Mouse (Mus musculus) ovary, adult 18-20 months (tissue): ENCODE results near the gene Dvl3.
A peak's percentile ranks its signal among the peaks of the same experiment; 100 is the strongest.
"Not testable (repeated sequence)": the region's sequence is repeated elsewhere in the genome, so short reads cannot be mapped to it uniquely, and the experiment has no call there.

ENCODE experiments used
- DNase-seq: peaks from one replicate; pipeline ENCODE4 v3.0.0; 2022; ENCODE audit warnings: low spot score, mixed read lengths

Dvl3 gene

DNA sequence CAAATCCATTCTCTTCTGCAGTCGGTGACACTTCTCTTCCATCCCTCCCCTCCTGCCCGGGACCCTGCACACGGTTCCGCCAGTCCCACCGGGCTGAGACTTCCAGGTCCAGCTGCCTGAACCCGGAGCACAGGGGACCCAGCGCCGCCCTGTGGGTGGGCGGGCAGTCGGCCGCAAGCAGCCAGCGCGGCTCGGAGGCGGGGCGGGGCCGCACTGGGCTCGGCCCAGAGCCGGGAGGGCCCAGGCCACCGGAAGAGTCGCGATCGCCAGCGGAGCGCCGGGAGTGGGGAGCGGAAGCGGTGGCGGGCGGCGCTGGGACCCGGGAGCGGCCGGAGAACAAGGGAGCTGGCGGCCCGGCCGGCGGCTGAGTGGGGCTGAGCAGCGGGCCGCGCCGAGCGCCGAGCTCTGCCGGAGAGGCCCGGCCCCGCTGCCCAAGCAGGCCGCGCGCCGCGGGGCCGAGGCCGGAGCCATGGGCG lies at the start of gene Dvl3:
Gene Dvl3 (plus strand): TSS at position 257 of the 476 bp plus-strand sequence.
- peak; percentile 90 for DNase-seq

DNA sequence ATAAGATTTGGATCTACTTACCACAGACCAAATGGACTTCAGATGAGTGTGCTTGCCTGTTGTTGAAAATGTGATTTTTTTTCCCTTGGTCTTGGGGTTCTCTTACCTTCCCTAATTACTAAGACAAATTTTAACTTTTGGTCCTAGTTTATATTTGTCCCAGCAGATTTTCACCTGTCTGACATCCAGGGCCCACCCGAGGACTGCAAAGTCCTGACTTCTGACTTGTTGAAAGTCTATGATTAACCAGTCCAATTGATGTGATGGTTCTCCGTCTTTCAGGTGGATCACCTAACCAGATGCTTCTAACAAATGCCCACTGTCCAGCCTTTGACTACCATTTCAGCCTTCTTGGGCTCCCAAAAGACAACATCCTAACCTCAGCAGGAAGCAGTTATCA lies 45.8 kb upstream of the Dvl3 start:
- DNase-seq, result no peak

DNA sequence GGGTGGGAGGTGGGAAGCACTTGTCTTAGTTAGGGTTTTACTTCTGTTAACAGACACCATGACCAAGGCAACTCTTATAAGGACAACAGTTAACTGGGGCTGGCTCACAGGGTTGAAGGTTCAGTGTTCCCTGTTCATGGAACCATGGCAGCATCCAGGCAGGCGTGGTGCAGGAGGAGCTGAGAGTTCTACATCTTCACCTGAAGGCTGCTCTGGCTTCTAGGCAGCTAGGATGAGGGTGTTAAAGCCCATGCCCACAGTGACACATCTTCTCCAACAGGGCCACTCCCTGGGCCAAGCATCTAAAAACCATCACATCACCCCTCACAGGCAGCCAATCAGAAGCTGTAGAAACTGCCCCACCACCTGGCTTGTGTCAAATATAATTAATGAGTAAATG lies 45.1 kb upstream of the Dvl3 start:
- DNase-seq, result no peak

DNA sequence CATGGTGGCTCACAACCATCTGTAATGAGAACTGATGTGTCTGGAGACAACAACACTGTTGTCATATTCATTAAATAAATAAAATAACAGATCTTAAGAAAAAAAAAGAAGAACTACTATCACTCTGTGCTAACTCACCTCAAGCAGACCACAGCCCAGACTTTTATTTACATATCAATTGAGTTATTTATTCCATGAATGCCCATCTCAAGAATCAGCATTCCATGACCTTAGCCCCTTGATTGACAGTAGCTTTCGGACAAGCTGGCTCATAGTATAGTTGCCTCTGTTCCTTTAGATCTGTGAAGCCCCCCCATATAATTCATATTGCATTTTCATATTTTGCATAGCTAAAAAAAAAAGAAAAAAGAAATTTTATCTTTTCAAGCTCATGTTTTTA lies 43.0 kb upstream of the Dvl3 start:
- DNase-seq, result no peak

DNA sequence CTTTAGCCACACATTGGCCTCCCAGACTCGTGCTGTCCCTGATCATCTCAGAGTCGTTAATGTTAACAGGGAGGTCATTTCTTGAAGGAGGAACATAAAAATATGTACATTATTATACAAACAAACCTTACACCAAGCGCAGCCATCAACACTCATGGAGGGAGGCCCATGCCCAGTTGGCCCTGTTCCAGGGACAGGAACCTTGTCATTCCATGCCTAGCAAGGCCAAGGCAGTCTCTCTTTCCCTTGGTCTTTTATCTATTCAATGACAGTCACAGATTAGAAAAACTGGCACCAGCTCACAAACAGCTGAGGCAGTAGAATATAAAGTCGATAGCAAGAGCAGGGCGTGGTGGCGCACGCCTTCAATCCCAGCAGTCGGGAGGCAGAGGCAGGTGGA lies 42.6 kb upstream of the Dvl3 start:
- DNase-seq, result peak; percentile 65

DNA sequence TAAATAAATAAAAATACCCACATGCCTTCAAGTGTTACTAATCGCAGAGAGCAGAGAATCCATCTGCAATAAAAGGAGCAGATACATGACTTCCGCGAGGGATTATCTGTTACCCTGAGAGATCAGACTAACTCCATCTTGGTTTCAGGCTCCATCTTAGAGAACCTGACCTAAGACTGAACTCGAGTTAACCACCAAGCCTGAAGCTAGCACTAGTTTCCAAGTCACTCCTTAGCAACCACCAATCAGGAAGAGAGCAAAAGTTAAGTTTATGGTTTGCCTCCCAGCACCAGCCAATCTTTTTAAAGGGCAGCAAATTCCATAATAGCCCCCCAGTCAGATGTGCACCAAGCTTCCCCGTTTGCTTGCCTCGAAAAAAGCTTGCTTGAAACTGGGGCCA lies 42.0 kb upstream of the Dvl3 start:
- no peak for DNase-seq

DNA sequence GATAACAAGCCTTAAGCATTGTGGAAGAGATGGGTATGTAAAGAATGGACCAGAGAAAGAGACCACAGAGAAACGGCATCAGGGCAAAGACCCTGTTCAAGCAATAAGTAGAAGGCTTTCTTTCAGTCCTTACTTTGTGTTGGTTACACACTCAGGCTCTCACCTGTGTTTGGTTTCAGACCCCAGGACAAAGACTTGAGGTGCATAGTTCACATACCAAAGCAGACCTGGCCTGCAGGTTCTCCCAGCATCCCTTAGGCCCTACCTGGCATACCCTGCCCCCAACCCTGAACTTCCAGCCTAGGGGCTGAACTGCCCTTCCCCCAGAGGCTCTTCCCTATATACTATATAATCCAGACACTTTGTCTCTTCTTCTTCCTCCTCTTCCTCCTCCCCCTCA lies 41.4 kb upstream of the Dvl3 start:
- DNase-seq, result no peak

DNA sequence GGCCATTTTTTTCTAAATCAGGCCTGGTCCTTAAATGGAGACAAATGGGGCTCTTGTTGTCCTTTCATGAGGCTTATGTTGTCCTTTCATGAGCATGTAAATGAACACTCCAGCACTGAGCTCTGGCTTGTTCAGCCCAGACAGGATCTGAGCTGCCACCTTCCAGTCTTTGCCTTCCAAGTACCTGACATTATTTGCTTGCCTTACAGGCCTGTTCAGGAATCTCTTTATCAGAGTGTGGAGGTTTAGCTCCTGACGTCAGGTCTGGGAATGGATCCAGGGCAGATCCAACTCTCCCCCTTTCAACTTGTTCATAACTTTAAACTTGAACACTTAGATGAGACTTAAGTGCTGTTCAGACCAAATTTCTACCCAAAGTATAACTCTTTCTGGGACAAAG lies 39.9 kb upstream of the Dvl3 start:
- peak; percentile 34 for DNase-seq

DNA sequence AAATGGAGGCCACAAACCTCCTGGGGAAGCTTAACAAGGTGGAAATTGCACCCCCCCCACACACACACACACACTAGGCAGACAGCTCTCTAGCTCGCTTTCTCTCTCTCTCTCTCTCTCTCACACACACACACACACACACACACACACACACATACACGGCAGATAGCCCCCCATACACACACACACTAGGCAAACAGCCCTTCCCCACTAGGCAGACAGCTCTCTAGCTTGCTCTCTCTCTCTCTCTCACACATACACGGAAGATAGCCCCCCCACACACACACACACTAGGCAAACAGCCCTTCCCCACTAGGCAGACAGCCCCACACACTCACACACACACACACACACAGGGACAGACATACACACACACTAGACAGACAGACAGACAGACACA lies 39.5 kb upstream of the Dvl3 start:
- no peak for DNase-seq

DNA sequence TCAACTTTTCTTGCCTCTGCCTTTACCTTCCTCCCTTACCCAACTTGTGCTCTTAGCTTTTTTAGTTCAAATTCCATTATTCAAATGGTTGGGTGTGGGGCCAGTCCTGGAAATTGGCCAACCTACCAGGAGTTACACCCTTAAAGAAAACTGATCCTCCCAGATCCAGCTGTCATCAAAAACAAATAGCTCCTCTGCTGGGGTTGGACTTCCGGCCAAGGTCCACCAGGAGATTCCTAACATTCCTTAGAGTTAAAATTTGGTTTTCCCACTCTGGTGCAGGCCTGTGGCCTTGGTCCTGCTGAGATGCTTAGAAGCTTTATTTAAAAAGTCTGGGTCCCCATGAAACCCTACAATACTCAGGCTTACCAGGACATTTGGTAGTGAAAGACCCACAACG lies 38.3 kb upstream of the Dvl3 start:
- DNase-seq, result no peak

DNA sequence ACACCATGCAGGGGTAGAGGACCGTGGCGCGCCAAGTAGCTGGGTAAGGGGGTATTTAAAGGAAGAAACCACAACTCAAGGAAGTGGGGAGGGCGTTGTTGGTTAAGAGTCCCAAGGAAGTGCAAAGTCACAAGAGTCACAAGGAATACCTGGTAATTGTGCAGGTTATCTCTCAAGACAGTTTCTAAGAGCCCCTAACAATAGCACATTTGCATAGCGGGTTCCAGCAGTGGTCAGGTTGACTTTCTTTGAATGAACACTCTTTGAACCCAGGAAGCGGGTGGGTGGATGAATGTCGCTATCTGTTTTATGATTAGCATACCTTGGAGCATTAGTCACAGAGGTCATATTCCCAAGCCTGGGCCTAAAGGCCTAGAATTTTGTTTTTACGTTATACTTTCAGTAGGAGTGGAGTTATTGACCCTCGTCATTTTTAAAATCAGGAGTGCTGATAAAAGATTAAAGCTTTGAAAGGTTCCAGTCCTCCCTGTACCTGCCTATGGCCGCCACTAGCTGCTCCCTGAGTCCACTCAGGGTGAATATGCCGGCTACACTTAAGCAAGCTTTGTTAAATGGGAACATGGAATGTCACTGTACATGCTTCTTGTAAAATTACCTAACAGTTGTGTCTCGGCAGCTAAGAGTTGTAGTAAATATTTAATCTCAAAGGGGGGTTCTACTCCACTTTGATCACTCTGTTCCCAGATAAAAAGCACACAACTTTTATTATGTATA lies 37.6 kb upstream of the Dvl3 start:
- not testable (repeated sequence) for DNase-seq

DNA sequence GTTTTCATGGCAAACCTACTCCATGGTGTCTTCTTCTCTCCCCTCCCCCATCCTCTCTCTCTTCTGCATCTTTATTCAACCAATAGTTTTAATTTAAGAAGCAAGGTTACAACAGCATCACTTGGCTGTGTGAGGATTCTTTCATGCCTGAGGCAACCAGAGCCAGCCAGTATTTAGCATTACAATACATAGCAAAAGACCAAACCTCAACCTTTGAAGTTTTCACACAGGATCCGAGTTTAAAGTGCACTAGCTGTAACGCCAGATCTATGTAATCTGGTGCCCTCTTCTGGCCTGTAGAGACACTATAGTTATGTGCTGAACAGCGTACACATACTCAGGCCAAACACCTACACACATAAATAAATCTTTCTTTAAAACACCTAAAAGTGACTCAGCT lies 36.7 kb upstream of the Dvl3 start:
- DNase-seq, result no peak

DNA sequence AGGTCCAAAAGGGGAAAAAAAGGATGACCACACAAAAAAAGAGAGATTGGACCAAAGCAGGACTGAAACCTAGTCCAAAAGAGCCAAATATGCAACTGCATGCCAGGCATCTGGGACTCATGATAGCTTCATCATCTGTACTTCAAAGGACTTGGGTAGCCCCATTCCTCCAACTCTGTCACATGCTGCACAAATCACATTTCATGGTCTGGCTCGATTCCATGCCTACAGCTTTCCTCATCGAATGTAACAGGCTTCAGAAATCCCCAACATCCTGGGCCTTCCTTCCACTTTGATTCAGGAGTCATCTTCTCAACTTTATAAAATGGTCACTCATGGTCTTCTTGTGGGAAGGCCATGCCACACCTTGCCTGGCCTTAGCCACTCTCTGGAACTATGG lies 35.0 kb upstream of the Dvl3 start:
- no peak for DNase-seq

DNA sequence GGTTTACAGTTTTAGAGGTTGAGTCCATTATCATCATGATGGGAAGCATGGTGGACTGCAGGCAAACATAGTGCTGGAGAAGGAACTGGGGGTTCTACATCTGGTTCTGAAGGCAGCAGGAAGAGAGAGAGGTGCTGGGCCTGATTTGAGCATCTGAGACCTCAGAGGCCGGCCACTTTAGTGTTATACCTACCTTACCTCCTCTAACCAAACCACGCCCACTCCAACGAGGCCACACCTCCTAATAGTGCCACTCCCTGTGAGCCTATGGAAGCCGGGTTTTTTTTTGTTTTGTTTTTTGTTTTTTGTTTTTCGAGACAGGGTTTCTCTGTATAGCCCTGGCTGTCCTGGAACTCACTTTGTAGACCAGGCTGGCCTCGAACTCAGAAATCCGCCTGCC lies 33.1 kb upstream of the Dvl3 start:
- DNase-seq, result not testable (repeated sequence)

DNA sequence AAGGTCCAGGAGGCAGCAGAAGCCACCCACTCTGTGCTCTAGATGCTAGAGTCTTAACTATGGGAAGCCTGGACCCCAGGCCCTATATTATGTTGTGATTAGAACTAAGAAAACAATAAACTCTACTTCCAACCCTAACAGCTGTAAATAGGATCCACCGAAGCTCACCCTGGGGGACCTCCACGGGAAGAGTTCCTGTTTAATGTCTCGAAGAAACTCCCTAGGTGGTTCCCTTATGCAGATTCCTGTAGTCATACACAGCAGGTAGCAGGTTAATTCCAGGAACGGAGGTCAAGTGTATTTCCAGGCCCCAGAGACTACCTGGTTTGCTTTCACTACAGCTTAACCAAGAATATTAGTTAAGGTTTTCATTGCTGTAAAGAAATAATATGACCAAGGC lies 31.7 kb upstream of the Dvl3 start:
- no peak for DNase-seq

DNA sequence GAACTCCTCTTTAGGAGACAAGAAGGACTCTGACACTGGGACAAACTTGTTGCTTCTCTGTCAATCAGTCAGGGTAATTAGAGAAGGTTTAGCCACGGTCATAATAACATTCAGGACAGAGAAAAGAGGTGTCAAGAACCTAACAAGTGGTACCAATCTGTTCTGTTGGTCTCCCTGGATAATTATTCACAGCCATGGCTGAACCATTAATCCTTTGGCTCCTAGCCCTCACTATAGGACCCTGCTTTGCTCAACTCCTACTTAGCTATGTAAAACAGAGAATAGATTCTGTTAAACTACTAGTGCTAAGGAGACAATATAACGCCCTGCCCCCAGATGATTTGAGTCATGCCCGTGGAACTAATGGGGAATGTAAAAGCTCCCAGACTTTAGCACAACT lies 30.7 kb upstream of the Dvl3 start:
- DNase-seq, result no peak

DNA sequence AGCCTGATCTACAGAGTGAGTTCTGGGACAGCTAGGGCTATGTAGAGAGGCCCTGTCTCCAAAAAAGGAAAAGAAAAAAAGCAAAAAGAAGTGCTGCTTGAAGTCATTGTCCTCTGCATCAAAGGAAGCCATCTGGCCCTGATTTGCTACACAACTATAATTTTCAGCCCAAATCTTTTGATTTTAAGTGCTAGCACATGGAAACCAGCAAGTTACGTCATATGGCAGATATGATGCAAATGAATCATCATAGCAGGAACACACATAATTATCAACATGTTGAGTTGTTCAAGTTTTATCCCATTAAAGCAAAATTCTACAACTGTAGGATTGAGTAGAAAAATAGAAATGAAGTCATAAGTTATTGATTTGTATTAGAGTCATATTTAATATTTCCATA lies 28.6 kb upstream of the Dvl3 start:
- no peak for DNase-seq

DNA sequence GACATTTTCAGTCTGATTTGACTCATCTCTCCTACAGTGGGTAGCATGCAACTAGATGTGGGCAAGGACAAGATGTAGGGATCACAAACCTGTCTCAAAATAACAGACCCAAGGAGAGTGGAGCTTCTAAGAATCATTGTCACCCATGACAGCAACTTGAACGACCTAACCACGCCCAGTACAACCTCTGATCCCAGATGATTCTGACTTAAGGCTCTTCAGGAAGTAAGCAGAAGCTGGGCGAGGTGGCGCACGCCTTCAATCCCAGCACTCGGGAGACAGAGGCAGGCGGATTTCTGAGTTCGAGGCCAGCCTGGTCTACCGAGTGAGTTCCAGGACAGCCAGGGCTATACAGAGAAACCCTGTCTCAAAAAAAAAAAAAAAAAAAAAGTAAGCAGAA lies 28.0 kb upstream of the Dvl3 start:
- not testable (repeated sequence) for DNase-seq

DNA sequence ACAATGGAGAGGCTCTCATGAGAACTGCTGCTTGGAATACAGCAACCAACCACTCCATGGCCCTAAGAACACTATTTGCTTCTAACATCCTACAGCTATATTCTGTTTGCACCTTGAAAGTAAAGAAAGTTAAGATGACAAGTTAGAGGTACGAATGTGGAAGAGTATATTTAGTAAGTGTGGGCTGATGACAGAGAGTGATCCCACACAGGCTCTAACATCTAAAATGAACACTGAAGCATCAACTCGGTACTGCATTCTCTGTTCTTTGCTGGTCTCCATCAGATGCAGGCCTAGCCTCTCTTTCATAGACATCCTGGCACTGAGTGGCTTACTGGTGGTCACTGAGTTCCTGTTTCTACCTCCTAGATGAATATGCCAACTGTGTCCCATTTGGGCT lies 27.5 kb upstream of the Dvl3 start:
- no peak for DNase-seq

DNA sequence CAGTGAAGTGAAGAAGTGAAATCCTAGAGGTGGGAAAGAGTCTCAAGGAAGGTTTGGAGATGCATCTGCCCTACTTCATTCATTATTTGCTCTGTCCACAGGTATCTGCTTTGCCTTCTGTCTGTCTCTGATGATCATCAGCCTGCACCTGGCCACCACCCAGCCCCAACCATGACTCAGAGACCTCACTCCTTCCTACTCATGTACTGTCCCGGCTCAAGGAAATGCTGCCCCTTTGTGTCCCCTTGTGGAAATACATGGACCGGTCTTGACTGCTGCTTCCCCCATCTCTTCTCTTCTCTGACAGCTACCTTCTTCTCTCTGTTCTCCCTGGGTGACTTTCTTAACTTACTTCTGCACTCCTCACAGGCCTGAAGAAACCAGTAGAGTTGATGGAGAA lies 26.2 kb upstream of the Dvl3 start:
- no peak for DNase-seq

DNA sequence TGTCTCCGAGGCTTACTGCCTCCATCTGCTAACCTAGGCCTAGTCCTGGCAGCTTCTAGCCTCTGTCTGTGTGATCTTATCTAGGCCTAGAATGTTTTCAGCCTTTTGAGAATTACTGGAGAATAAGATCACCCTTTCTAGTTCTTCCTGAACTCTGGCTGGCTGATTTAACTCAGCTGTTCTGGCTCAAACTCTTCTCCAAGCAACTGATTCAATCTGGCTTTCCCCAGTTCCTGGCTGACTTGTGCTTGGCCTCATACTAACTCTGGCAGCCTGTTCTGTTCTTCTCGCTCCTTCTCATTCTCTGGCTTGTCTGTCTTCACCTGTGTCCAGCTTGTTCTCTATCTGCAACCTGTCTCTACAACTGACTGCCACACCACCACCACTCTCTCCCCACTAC lies 25.5 kb upstream of the Dvl3 start:
- no peak for DNase-seq

DNA sequence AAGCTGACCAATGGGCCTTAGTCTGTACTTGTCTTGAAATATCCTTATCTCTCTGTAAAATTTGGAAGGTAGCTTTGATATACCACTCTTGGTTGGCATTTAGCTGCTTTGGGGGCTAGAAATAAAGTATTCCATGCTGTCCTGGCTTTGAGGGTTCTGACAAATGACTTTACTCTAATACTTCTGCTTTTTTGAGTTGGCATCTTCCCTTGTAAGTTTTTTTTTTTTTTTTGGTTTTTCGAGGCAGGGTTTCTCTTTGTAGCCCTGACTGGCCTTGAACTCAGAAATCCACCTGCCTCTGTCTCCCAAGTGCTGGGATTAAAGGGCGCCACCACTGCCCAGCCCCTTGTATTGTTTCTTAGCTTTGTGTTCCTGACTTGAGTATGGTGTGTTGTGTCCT lies 23.3 kb upstream of the Dvl3 start:
- DNase-seq, result no peak

DNA sequence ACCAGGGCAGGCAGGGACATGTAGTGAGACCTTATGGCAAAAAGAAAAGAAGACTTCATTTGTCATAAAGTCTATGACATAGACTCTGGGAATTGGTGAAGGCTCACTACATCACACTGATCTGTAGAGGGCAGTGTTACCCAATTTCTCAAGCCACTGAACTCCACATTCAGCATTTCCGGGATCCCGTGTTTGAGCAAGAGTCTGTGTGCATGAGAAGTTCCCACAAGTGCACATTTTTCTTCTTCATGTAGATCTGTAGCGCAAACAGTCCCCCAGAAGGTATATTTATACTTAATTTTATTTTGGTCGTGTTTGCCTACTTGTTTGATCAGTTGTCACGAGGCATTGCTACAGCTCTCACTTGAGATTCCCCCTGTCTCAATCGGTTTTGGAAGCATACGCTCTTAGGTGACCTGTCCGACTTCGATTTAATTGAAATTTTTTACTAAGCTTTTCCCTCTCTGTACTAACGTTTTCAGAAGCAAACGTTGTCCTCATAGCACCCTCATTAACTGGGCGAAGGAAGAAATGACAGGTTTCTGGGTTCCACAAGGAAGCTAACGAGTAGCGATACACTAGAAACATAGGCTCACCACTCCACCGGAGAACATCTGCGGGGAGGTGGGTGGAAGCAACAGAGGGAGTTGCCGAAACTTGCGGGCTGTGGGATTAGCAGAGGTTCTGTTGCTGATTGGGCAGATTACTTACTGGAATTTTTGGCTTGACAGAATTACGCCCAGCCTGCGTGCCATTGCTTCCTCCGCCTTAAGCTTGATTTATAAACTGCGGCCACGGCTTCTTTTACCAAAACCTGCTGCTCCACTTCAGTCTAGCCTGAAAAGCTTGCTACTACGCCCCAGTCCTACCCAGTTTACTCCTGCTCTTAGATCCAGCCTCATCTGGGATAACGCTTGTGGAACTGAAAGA lies 19.8 kb upstream of the Dvl3 start:
- DNase-seq, result no peak
